Mouse (Mus musculus) CH12.LX (cell line): ENCODE results near the gene Cnksr1. TPM values are rescaled to one million over a fixed set of nuclear protein-coding genes. Genes with fewer than 3 reads are reported as not detected.

ENCODE experiments used
- DNase-seq: peaks from one replicate; pipeline ENCODE4 v3.0.0-alpha.2; 2013; ENCODE audit errors: extremely low read depth
- H3K27ac ChIP-seq: 2 replicates; pipeline ENCODE4 v1.5.1; 2012; ENCODE audit warnings: low read depth, mild to moderate bottlenecking, control low read depth, moderate library complexity; ENCODE audit not compliant: insufficient read depth
- H3K27me3 ChIP-seq: replicated peaks from 2 replicates; pipeline ENCODE3; 2012; ENCODE audit warnings: inconsistent platforms
- H3K36me3 ChIP-seq, 2 experiments: replicated peaks in 1 of 2; 2 replicates each; pipeline versions ENCODE3 to v1.6.1; 2012; ENCODE audit warnings: inconsistent platforms in 1 of 2, low read length in 1 of 2, mild to moderate bottlenecking in 1 of 2, mixed read lengths in 1 of 2, moderate library complexity in 1 of 2; ENCODE audit not compliant: control insufficient read depth in 1 of 2, insufficient read depth in 1 of 2
- H3K4me1 ChIP-seq, 2 experiments: 2 replicates each; pipeline ENCODE4 v1.6.1; 2012; ENCODE audit warnings: inconsistent platforms in 1 of 2, moderate library complexity in 1 of 2; ENCODE audit not compliant: insufficient read depth in 2 of 2, control insufficient read depth in 1 of 2
- H3K4me2 ChIP-seq: 2 replicates; pipeline ENCODE4 v1.6.1; 2012; ENCODE audit warnings: low read depth, mild to moderate bottlenecking, control low read depth; ENCODE audit not compliant: poor library complexity, insufficient read depth, severe bottlenecking
- H3K4me3 ChIP-seq, 3 experiments: fragments of 150-350 bp in 1 of 3; sonication (generic) in 1 of 3; replicated peaks in 1 of 3; 2 replicates each; pipeline versions ENCODE3 to v1.5.1; 2011 to 2012; ENCODE audit warnings: low read depth in 2 of 3, low read length in 2 of 3, mild to moderate bottlenecking in 2 of 3, moderate library complexity in 2 of 3, control low read depth in 1 of 3, improper control_type of control experiment in 1 of 3, inconsistent platforms in 1 of 3, mixed read lengths in 1 of 3; ENCODE audit not compliant: poor library complexity in 1 of 3
- H3K79me2 ChIP-seq: replicated peaks from 2 replicates; pipeline ENCODE4 v1.6.1; 2012; ENCODE audit warnings: mild to moderate bottlenecking, moderate library complexity; ENCODE audit not compliant: control insufficient read depth, poor library complexity, insufficient read depth, severe bottlenecking; ENCODE audit errors: extremely low read depth
- H3K9ac ChIP-seq: 2 replicates; pipeline ENCODE4 v1.6.1; 2012; ENCODE audit warnings: low read depth, mild to moderate bottlenecking, control low read depth, moderate library complexity; ENCODE audit not compliant: insufficient read depth
- H3K9me3 ChIP-seq: replicated peaks from 2 replicates; pipeline ENCODE3; 2012; ENCODE audit warnings: low read length, inconsistent platforms, mixed read lengths
- CHD2 ChIP-seq: IDR thresholded peaks from 2 replicates; pipeline ENCODE4 v1.6.1; 2011; ENCODE audit warnings: low read length, improper control_type of control experiment
- ELF1 ChIP-seq: IDR thresholded peaks from 2 replicates; pipeline ENCODE4 v1.6.1; 2014; ENCODE audit warnings: low read depth, mild to moderate bottlenecking, inconsistent platforms, low read length, improper control_type of control experiment
- ETS1 ChIP-seq: conservative IDR thresholded peaks from 2 replicates; pipeline ENCODE4 v1.6.1; 2012; ENCODE audit warnings: low read depth, mild to moderate bottlenecking, inconsistent platforms, low read length, improper control_type of control experiment, moderate library complexity
- GABPA ChIP-seq: IDR thresholded peaks from 2 replicates; pipeline ENCODE4 v1.6.1; 2012; ENCODE audit warnings: low read depth, low read length, improper control_type of control experiment, inconsistent platforms; ENCODE audit not compliant: insufficient replicate concordance
- IRF4 ChIP-seq: IDR thresholded peaks from 2 replicates; pipeline ENCODE4 v1.6.1; 2014; ENCODE audit warnings: low read depth, mild to moderate bottlenecking, inconsistent platforms, low read length, improper control_type of control experiment
- JUND ChIP-seq: conservative IDR thresholded peaks from 2 replicates; pipeline ENCODE4 v1.6.1; 2011; ENCODE audit warnings: low read depth, low read length, improper control_type of control experiment
- KAT2A ChIP-seq: IDR thresholded peaks from 2 replicates; pipeline ENCODE4 v1.6.1; 2012; ENCODE audit warnings: low read length, improper control_type of control experiment, inconsistent platforms; ENCODE audit not compliant: insufficient replicate concordance
- MAFK ChIP-seq: IDR thresholded peaks from 2 replicates; pipeline ENCODE4 v1.6.1; 2011; ENCODE audit warnings: low read length, improper control_type of control experiment; ENCODE audit not compliant: insufficient replicate concordance
- MAZ ChIP-seq: IDR thresholded peaks from 2 replicates; pipeline ENCODE4 v1.6.1; 2012; ENCODE audit warnings: low read depth, mild to moderate bottlenecking, inconsistent platforms, low read length, improper control_type of control experiment, moderate library complexity
- MEF2A ChIP-seq: IDR thresholded peaks from 2 replicates; pipeline ENCODE4 v1.6.1; 2014; ENCODE audit warnings: low read depth, mild to moderate bottlenecking, inconsistent platforms, low read length, improper control_type of control experiment, borderline replicate concordance
- MXI1 ChIP-seq: IDR thresholded peaks from 2 replicates; pipeline ENCODE4 v1.6.1; 2011; ENCODE audit warnings: mild to moderate bottlenecking, low read depth, low read length, improper control_type of control experiment
- MYC ChIP-seq: IDR thresholded peaks from 2 replicates; pipeline ENCODE4 v1.6.1; 2011; ENCODE audit warnings: low read depth, mild to moderate bottlenecking, improper control_type of control experiment, low read length
- NELFE ChIP-seq: IDR thresholded peaks from 2 replicates; pipeline ENCODE4 v1.6.1; 2011; ENCODE audit warnings: low read depth, low read length, improper control_type of control experiment
- NRF1 ChIP-seq: IDR thresholded peaks from 2 replicates; pipeline ENCODE4 v1.6.1; 2014; ENCODE audit warnings: low read depth, mild to moderate bottlenecking, inconsistent platforms, low read length, improper control_type of control experiment, moderate library complexity
- POLR2A ChIP-seq: IDR thresholded peaks from 2 replicates; pipeline ENCODE4 v1.6.1; 2011; ENCODE audit warnings: low read depth, mild to moderate bottlenecking, improper control_type of control experiment, low read length
- RAD21 ChIP-seq: IDR thresholded peaks from 2 replicates; pipeline ENCODE4 v1.6.1; 2011; ENCODE audit warnings: low read depth, mild to moderate bottlenecking, low read length, improper control_type of control experiment, moderate library complexity
- RCOR1 ChIP-seq: conservative IDR thresholded peaks from 2 replicates; pipeline ENCODE4 v1.6.1; 2012; ENCODE audit warnings: low read depth, mild to moderate bottlenecking, inconsistent platforms, low read length, improper control_type of control experiment
- SIN3A ChIP-seq: IDR thresholded peaks from 2 replicates; pipeline ENCODE4 v1.6.1; 2012; ENCODE audit warnings: low read length, improper control_type of control experiment, inconsistent platforms
- UBTF ChIP-seq: IDR thresholded peaks from 2 replicates; pipeline ENCODE4 v1.6.1; 2012; ENCODE audit warnings: low read depth, mild to moderate bottlenecking, inconsistent platforms, low read length, improper control_type of control experiment, moderate library complexity
- USF2 ChIP-seq: conservative IDR thresholded peaks from 2 replicates; pipeline ENCODE4 v1.6.1; 2011; ENCODE audit warnings: low read depth, low read length, improper control_type of control experiment
- ZC3H11A ChIP-seq: IDR thresholded peaks from 2 replicates; pipeline ENCODE4 v1.6.1; 2012; ENCODE audit warnings: low read depth, mild to moderate bottlenecking, inconsistent platforms, low read length, improper control_type of control experiment
- ZMIZ1 ChIP-seq: IDR thresholded peaks from 2 replicates; pipeline ENCODE4 v1.6.1; 2012; ENCODE audit warnings: low read depth, mild to moderate bottlenecking, inconsistent platforms, low read length, improper control_type of control experiment
- ZNF384 ChIP-seq: IDR thresholded peaks from 2 replicates; pipeline ENCODE4 v1.6.1; 2012; ENCODE audit warnings: low read depth, low read length, improper control_type of control experiment, inconsistent platforms
- dilution Hi-C: fragments of 300-500 bp; cut with MboI; formaldehyde crosslinking; loops from 2 replicates; pipeline ENCODE4 v1.14.3; 2020; ENCODE audit warnings: low sequenced_read_pairs; ENCODE audit not compliant: extremely low pct_unique_long_range_greater_than_20kb, extremely low pct_ligation_motif_present
- in situ Hi-C: fragments of 300-500 bp; cut with MboI; formaldehyde crosslinking; loops from 3 replicates; pipeline ENCODE4 v1.14.3; 2019; ENCODE audit warnings: low sequenced_read_pairs, low pct_ligation_motif_present, low pct_unique_long_range_greater_than_20kb, mixed read lengths
- polyA plus RNA-seq: library from polyadenylated mRNA; unstranded; fragments of >175 nt; gene quantifications from 2 replicates; pipeline ENCODE4 v1.2.1, GENCODE M21; 2012; ENCODE audit warnings: low read depth; ENCODE audit not compliant: insufficient read length
- total RNA-seq, 2 experiments: library from RNA; depleted of rRNA; stranded (reverse); fragments of 300-350 nt in 1 of 2; fragments of >200 nt in 1 of 2; gene quantifications; 2 replicates each; pipeline ENCODE4 v1.2.3; 2012 to 2014

Gene Cnksr1
- total and polyA plus RNA-seq, 3 experiments: 0.13 to 0.16 TPM; not detected in 1

DNA sequence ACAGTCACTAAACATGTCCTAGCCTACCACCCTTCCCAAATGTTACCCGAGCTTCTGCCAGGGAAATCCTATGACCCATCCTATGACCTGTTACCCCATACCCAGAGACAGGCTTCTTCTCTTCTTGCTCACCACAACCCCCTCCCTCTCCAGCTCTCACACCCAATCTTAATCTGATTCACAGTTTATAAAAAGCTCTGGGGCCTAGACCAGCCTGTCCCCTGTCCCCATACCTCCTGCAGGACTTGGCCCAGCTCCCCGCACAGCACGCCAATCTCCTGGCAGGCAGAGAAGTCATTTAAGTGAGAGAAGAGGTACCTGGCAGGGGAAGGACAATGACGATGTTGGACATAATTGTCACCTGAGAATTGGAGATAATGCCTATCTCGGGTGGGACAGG lies 3.3 kb downstream of the Cnksr1 start:
- peaks cover 16% of the 10 kb centered on the region for H3K27me3 ChIP-seq
- TF ChIP-seq ELF1: no peak
- TF ChIP-seq MYC: no peak
- TF ChIP-seq JUND: no peak
- TF ChIP-seq CHD2: no peak
- TF ChIP-seq ZNF384: no peak
- TF ChIP-seq NRF1: no peak
- TF ChIP-seq UBTF: no peak
- no peak for TF ChIP-seq USF2
- no peak for TF ChIP-seq POLR2A
- no peak for TF ChIP-seq ZC3H11A
- no peak for TF ChIP-seq GABPA
- no peak for TF ChIP-seq MAZ
- TF ChIP-seq MXI1: no peak
- TF ChIP-seq MEF2A: no peak
- TF ChIP-seq KAT2A: no peak
- TF ChIP-seq, all 38 proteins: peak for 0
- H3K9me3 ChIP-seq: no peaks in the 10 kb centered on the region
- H3K4me1 ChIP-seq: peaks cover 6 to 10% of the 10 kb centered on the region in 2 experiments; a peak in 2 of 4 replicates
- in situ Hi-C loops (no loop called here), dilution Hi-C loops (no loop called here)
- no peak overlapping the region for H3K4me2 ChIP-seq
- H3K36me3 ChIP-seq: no peaks in the 10 kb centered on the region
- H3K9ac ChIP-seq: no peak overlapping the region
- no peak for DNase-seq
- H3K4me3 ChIP-seq: no peak overlapping the region
- no peak overlapping the region for H3K27ac ChIP-seq
- no peaks in the 10 kb centered on the region for H3K79me2 ChIP-seq

DNA sequence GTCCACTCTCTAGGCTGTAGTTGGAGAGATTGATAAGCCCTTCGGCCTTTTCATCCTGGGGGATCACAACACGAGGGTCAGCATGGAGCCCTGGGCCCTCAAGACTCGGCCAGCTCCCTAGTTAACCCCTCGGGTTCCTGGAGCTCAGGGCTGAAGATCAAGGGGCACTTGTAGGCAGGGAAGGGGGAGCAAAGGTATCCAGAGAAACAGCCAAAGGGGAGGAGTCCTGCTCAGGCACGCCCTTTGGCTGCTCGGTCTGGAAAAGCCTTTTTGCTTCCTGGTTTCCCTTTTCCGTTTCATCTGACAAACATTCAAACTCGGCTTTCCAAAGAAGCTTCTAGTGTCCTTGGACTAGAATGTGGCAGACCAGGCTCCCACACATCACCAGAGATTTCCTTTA lies 7.8 kb downstream of the Cnksr1 start:
- in situ Hi-C loops (no loop called here), dilution Hi-C loops (no loop called here)
- Histone ChIP-seq H3K4me2 (no peak overlapping the region), H3K79me2 (no peaks in the 10 kb centered on the region), H3K36me3 (no peaks in the 10 kb centered on the region), H3K4me3 (no peak overlapping the region), H3K9ac (no peak overlapping the region), H3K4me1 (no peaks in the 10 kb centered on the region), H3K9me3 (no peaks in the 10 kb centered on the region), H3K27ac (no peak overlapping the region), H3K27me3 (peaks cover 30% of the 10 kb centered on the region)
- DNase-seq: no peak
- TF ChIP-seq ETS1 (no peak), MAFK (no peak), IRF4 (no peak), RAD21 (no peak), ZNF384 (no peak), JUND (no peak), ZMIZ1 (no peak), SIN3A (no peak), RCOR1 (no peak), NELFE (no peak)
